Mouse (Mus musculus) heart, adult 2 months (tissue): ENCODE measurements around the gene Slc10a1. TPM values are rescaled to one million over a fixed set of nuclear protein-coding genes. Genes with fewer than 3 reads are reported as not detected.

Experiments
- DNase-seq, 2 experiments: peaks; one replicate each; pipeline ENCODE4 v3.0.0; 2021
- H3K27ac ChIP-seq: fragments of 200-600 bp; 2 replicates; pipeline ENCODE4 v1.8.1; 2022
- H3K27me3 ChIP-seq: fragments of 200-500 bp; 2 replicates; pipeline ENCODE4 v1.6.1; 2012; ENCODE audit warnings: mild to moderate bottlenecking, low read length, inconsistent platforms, mixed read lengths; ENCODE audit not compliant: control insufficient read depth, insufficient read depth
- H3K36me3 ChIP-seq: fragments of 200-500 bp; 2 replicates; pipeline ENCODE4 v1.6.1; 2012; ENCODE audit warnings: low read length, inconsistent platforms; ENCODE audit not compliant: control insufficient read depth, insufficient read depth
- H3K4me1 ChIP-seq: fragments of 200-500 bp; 2 replicates; pipeline ENCODE4 v1.6.1; 2011; ENCODE audit warnings: low read length; ENCODE audit not compliant: control insufficient read depth, insufficient read depth
- H3K4me3 ChIP-seq: fragments of 200-600 bp; 2 replicates; pipeline ENCODE4 v1.8.1; 2022
- H3K79me2 ChIP-seq: fragments of 200-500 bp; replicated peaks from 2 replicates; pipeline ENCODE4 v1.6.1; 2012; ENCODE audit warnings: mild to moderate bottlenecking, inconsistent platforms, low read length, moderate library complexity, mixed read lengths; ENCODE audit not compliant: control insufficient read depth, insufficient read depth
- H3K9ac ChIP-seq: fragments of 200-500 bp; 2 replicates; pipeline ENCODE4 v1.6.1; 2012; ENCODE audit warnings: low read depth, mild to moderate bottlenecking, control low read depth, inconsistent platforms, low read length, mixed read lengths
- CTCF ChIP-seq: fragments of 200-600 bp; IDR thresholded peaks from 2 replicates; pipeline ENCODE4 v1.8.1; 2022; ENCODE audit warnings: antibody characterized with exemption, mild to moderate bottlenecking, moderate library complexity
- EP300 ChIP-seq: fragments of 200-500 bp; IDR thresholded peaks from 2 replicates; pipeline ENCODE4 v1.6.1; 2011; ENCODE audit warnings: low read depth, low read length, control low read depth; ENCODE audit not compliant: insufficient read depth
- POLR2A ChIP-seq: fragments of 200-500 bp; IDR thresholded peaks from 2 replicates; pipeline ENCODE4 v1.6.1; 2011; ENCODE audit warnings: mild to moderate bottlenecking, low read depth, low read length, control low read depth; ENCODE audit not compliant: insufficient read depth
- WGBS: fragments of 180-500 bp; shearing (Covaris S2); methylation state at CpG from one replicate; pipeline ENCODE4 v1.1.7; 2018; 5-methylcytosine and 5-hydroxymethylcytosine counted together
- intact Hi-C: fragments of 180-260 bp; cut with DNase I; formaldehyde crosslinking; loops from one replicate; pipeline ENCODE4 v1.15.1; 2025
- polyA plus RNA-seq: library from polyadenylated mRNA; depleted of rRNA; stranded (reverse); fragments of >200 nt; gene quantifications from 2 replicates; pipeline ENCODE4 v1.2.3, GENCODE M21; 2012
- total RNA-seq, 2 experiments: library from RNA; stranded (reverse); gene quantifications; 2 replicates each; pipeline ENCODE4 v1.2.3; 2021

The Slc10a1 gene
- total and polyA plus RNA-seq, 3 experiments = not detected

GRCm38 (mm10) chr12:81000924-81001323 is 32.4 kb upstream of the Slc10a1 start:
- Histone ChIP-seq H3K27me3 (0 out of 2 replicates have a peak, but pooled peaks cover 3% of the 10 kb centered on the region), H3K4me1 (no peaks in the 10 kb centered on the region), H3K4me3 (no peak overlapping the region), H3K36me3 (no peaks in the 10 kb centered on the region), H3K27ac (no peak overlapping the region), H3K9ac (no peak overlapping the region), H3K79me2 (no peaks in the 10 kb centered on the region)
- TF ChIP-seq CTCF = no peak
- TF ChIP-seq POLR2A = no peak
- no peak for TF ChIP-seq EP300
- intact Hi-C loops = no loop called here
- DNase-seq = no peak
- 46% methylated on average over 4 of the region's 4 CpGs for WGBS

GRCm38 (mm10) chr12:80998528-80999221 is 30.2 kb upstream of the Slc10a1 start:
- TF ChIP-seq POLR2A (no peak), CTCF (no peak), EP300 (no peak)
- Histone ChIP-seq H3K9ac (no peak overlapping the region), H3K27ac (no peak overlapping the region), H3K36me3 (no peaks in the 10 kb centered on the region), H3K4me3 (no peak overlapping the region), H3K79me2 (no peaks in the 10 kb centered on the region), H3K27me3 (0 out of 2 replicates have a peak, but pooled peaks cover 3% of the 10 kb centered on the region), H3K4me1 (no peaks in the 10 kb centered on the region)
- intact Hi-C loops = no loop called here
- WGBS = 9% methylated on average over 33 of the region's 33 CpGs
- no peak for DNase-seq

GRCm38 (mm10) chr12:80997652-80998051 is 29.1 kb upstream of the Slc10a1 start:
- WGBS = 85% methylated on average over 4 of the region's 4 CpGs
- H3K4me1 ChIP-seq = no peaks in the 10 kb centered on the region
- TF ChIP-seq EP300 (no peak), CTCF (no peak), POLR2A (no peak)
- DNase-seq = no peak
- H3K27ac ChIP-seq = no peak overlapping the region
- no peak overlapping the region for H3K9ac ChIP-seq
- H3K36me3 ChIP-seq = no peaks in the 10 kb centered on the region
- intact Hi-C loops = no loop called here
- no peak overlapping the region for H3K4me3 ChIP-seq
- H3K27me3 ChIP-seq = 0 out of 2 replicates have a peak, but pooled peaks cover 3% of the 10 kb centered on the region
- no peaks in the 10 kb centered on the region for H3K79me2 ChIP-seq

GRCm38 (mm10) chr12:80995326-80995725 is 26.8 kb upstream of the Slc10a1 start:
- H3K79me2 ChIP-seq = no peaks in the 10 kb centered on the region

GRCm38 (mm10) chr12:80993773-80994172 is 25.3 kb upstream of the Slc10a1 start:
- H3K27ac ChIP-seq = no peak overlapping the region
- no peaks in the 10 kb centered on the region for H3K36me3 ChIP-seq
- no peak overlapping the region for H3K4me3 ChIP-seq
- 0 out of 2 replicates have a peak, but pooled peaks cover 3% of the 10 kb centered on the region for H3K27me3 ChIP-seq
- no peaks in the 10 kb centered on the region for H3K4me1 ChIP-seq
- no peaks in the 10 kb centered on the region for H3K79me2 ChIP-seq
- DNase-seq = no peak
- no peak for TF ChIP-seq CTCF
- intact Hi-C loops = no loop called here
- no peak overlapping the region for H3K9ac ChIP-seq
- 82% methylated on average over 1 of the region's 1 CpGs for WGBS

More at GRCm38 (mm10) chr12:80995326-80995725, 26.8 kb upstream of the Slc10a1 start:
- no peak for TF ChIP-seq CTCF
- no peak for TF ChIP-seq EP300
- TF ChIP-seq POLR2A = no peak
- intact Hi-C loops = no loop called here
- DNase-seq = no peak
- H3K9ac ChIP-seq = no peak overlapping the region
- H3K4me1 ChIP-seq = no peaks in the 10 kb centered on the region
- H3K27ac ChIP-seq = no peak overlapping the region
- no peaks in the 10 kb centered on the region for H3K36me3 ChIP-seq
- WGBS = 85% methylated on average over 4 of the region's 4 CpGs
- 0 out of 2 replicates have a peak, but pooled peaks cover 3% of the 10 kb centered on the region for H3K27me3 ChIP-seq
- no peak overlapping the region for H3K4me3 ChIP-seq

GRCm38 (mm10) chr12:80992540-80993122 is 24.1 kb upstream of the Slc10a1 start:
- TF ChIP-seq CTCF = peak; percentile 26
- no peak for TF ChIP-seq POLR2A
- no peak for TF ChIP-seq EP300
- Histone ChIP-seq H3K36me3 (no peaks in the 10 kb centered on the region), H3K4me1 (no peaks in the 10 kb centered on the region), H3K9ac (no peak overlapping the region), H3K4me3 (no peak overlapping the region), H3K27me3 (no peaks in the 10 kb centered on the region; the same call in 1 of the 2 replicates), H3K27ac (no peak overlapping the region), H3K79me2 (no peaks in the 10 kb centered on the region)
- no peak for DNase-seq
- intact Hi-C loops = no loop called here
- 69% methylated on average over 8 of the region's 8 CpGs for WGBS
